Comparison of ENCODE assay signal across 9 mouse cellular contexts in the genomic region with DNA sequence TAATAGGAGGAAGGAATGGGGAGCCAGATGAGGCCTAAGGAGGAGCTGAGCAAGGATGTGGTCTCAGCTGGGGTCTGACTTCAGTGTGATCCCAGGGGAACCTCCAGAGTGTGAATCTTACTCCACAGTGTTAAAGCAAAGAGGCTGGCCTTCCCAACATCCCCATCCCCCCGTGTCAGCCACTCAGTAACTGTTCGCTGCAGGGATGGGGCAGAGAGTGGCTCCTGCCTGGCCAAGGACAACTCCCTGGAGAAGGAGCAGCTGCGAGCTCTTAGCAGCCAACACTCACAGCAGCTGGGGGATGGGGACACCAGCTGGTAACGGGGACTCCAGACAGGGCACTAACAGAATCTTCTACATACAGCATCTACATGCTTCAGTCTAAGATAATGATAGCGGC. TPM values are rescaled to one million over a fixed set of nuclear protein-coding genes. Genes with fewer than 3 reads are reported as not detected.
DNase-seq lines count a peak whose midpoint lies in the region; ATAC-seq lines count a peak whose summit lies in the region.
"Had no signal": no experiment of that assay in that cellular context is flagged by ENCODE, and none has a peak within 500 bp of the region (broad histone marks: within the 10 kb centered on the region; RNA-seq: fewer than 3 reads in every experiment).

No protein-coding gene starts in this region.

- H3K4me2 ChIP-seq in hindbrain, embryonic 14.5 days (replicated peaks), result no peak overlapping the region
- H3K4me2 ChIP-seq: liver, embryonic 15.5 days had no signal

- no peak overlapping the region for H3K4me3 ChIP-seq in hindbrain, embryonic 14.5 days (replicated peaks; ENCODE audit: low read length)
- H3K4me3 ChIP-seq: liver, embryonic 15.5 days had no signal

- WGBS in hindbrain, embryonic 14.5 days, result 18% methylated on average over 5 of the region's 5 CpGs

- no peaks in the 10 kb centered on the region for H3K27me3 ChIP-seq in hindbrain, embryonic 14.5 days (ENCODE audit: control insufficient read depth, insufficient read depth, low read length)
- H3K27me3 ChIP-seq: liver, embryonic 15.5 days had no signal

- H3K4me1 ChIP-seq in hindbrain, embryonic 14.5 days (replicated peaks; ENCODE audit: control insufficient read depth, insufficient read depth, low read length), result peaks cover 31% of the 10 kb centered on the region
- H3K4me1 ChIP-seq: liver, embryonic 15.5 days had no signal

- no peaks in the 10 kb centered on the region for H3K9me3 ChIP-seq in hindbrain, embryonic 14.5 days (ENCODE audit: control insufficient read depth, low read length)
- H3K9me3 ChIP-seq: liver, embryonic 15.5 days had no signal

- H3K9ac ChIP-seq in hindbrain, embryonic 14.5 days, result no peak overlapping the region
- H3K9ac ChIP-seq: liver, embryonic 15.5 days had no signal

- ATAC-seq in hindbrain, embryonic 14.5 days (ENCODE audit: low FRiP score), result peak; percentile 71

- peak; percentile 55 for DNase-seq in adrenal gland, postnatal 10 days
- no peak for DNase-seq in adrenal gland, adult 8-10 months
- DNase-seq in ovary, postnatal 36 days (ENCODE audit: low spot score), result peak; percentile 35
- DNase-seq in ovary, adult 18-20 months (ENCODE audit: low spot score), result no peak
- no peak for DNase-seq in hindbrain, embryonic 14.5 days (ENCODE audit: low spot score)
- DNase-seq in retina, embryonic 14.5 days (ENCODE audit: low spot score), result peak; percentile 68
- DNase-seq in frontal cortex, postnatal 14 days (ENCODE audit: low spot score in 2 of 2), result no peak
- DNase-seq in thymus, postnatal 4 days, result no peak

- H3K27ac ChIP-seq in hindbrain, embryonic 14.5 days, result no peak overlapping the region
- H3K27ac ChIP-seq: liver, embryonic 15.5 days had no signal

- peaks cover 9% of the 10 kb centered on the region; the same call in 1 of the 2 replicates for H3K36me3 ChIP-seq in hindbrain, embryonic 14.5 days (replicated peaks; ENCODE audit: control insufficient read depth, insufficient read depth)
- H3K36me3 ChIP-seq: liver, embryonic 15.5 days had no signal

RNA-seq across cellular contexts. Expression of a gene that starts 15.4 kb away (rescaled TPM):
- 10 to 100 TPM; 15.6 to 18.1 TPM for total RNA-seq in adrenal gland, postnatal 10 days (2021)
- 10 to 100 TPM in 3 of 4 experiments, 1 to 10 TPM in 1; 10.0 to 13.4 (median 12.6) TPM for total RNA-seq in adrenal gland, adult 8-10 months (2022)
- 13.2 and 14.7 TPM in 2 replicates for polyA plus RNA-seq in hindbrain, embryonic 14.5 days (2014; fragmentation: Nextera tagmentation; extraction: Ambion mirVana)

Comparison
In these comparisons a context has a peak if more than half of its experiments do, and no peak if none do; other contexts are left out.
1. DNase-seq: peak in adrenal gland, postnatal 10 days (single experiment), ovary, postnatal 36 days (single experiment) and retina, embryonic 14.5 days (single experiment); none in adrenal gland, adult 8-10 months (single experiment), ovary, adult 18-20 months (single experiment), hindbrain, embryonic 14.5 days (single experiment), frontal cortex, postnatal 14 days (0 of 2) and thymus, postnatal 4 days (single experiment).